Mouse (Mus musculus) liver, postnatal 0 days (tissue): ENCODE measurements around the gene Pde4d. TPM values are rescaled to one million over a fixed set of nuclear protein-coding genes. Genes with fewer than 3 reads are reported as not detected.

ENCODE experiments used
- ATAC-seq: fragments of 200-750 bp; cut with Nextera tagmentation; 2 replicates; pipeline ENCODE4 v1.8.0; 2017; ENCODE audit warnings: mild to moderate bottlenecking, moderate library complexity
- DNase-seq: peaks from one replicate; pipeline ENCODE4 v3.0.0-alpha.2; 2016
- H3K27ac ChIP-seq: fragments of 300-500 bp; sonication (generic); 2 replicates; pipeline ENCODE4 v1.5.1; 2014; ENCODE audit warnings: antibody characterized with exemption, moderate library complexity, mild to moderate bottlenecking, low read depth
- H3K27me3 ChIP-seq: fragments of 300-500 bp; sonication (generic); 2 replicates; pipeline ENCODE4 v1.6.1; 2014; ENCODE audit warnings: low read length, control low read depth, mixed read lengths; ENCODE audit not compliant: insufficient read depth
- H3K36me3 ChIP-seq: fragments of 300-500 bp; sonication (generic); replicated peaks from 2 replicates; pipeline ENCODE4 v1.6.1; 2014; ENCODE audit warnings: mild to moderate bottlenecking, control low read depth, low read length, moderate library complexity, mixed read lengths; ENCODE audit not compliant: insufficient read depth
- H3K4me1 ChIP-seq: fragments of 300-500 bp; sonication (generic); 2 replicates; pipeline ENCODE4 v1.6.1; 2014; ENCODE audit warnings: antibody characterized with exemption, mild to moderate bottlenecking, control low read depth; ENCODE audit not compliant: insufficient read depth
- H3K4me2 ChIP-seq: fragments of 300-500 bp; sonication (generic); 2 replicates; pipeline ENCODE4 v1.6.1; 2014; ENCODE audit warnings: low read depth, mild to moderate bottlenecking, low read length, moderate library complexity, mixed read lengths
- H3K4me3 ChIP-seq: fragments of 300-500 bp; sonication (generic); 2 replicates; pipeline ENCODE4 v1.5.1; 2014; ENCODE audit warnings: low read depth, low read length
- H3K9ac ChIP-seq: fragments of 300-500 bp; sonication (generic); replicated peaks from 2 replicates; pipeline ENCODE4 v1.6.1; 2014; ENCODE audit warnings: mild to moderate bottlenecking, moderate library complexity
- H3K9me3 ChIP-seq: fragments of 300-500 bp; sonication (generic); 2 replicates; pipeline ENCODE4 v1.6.1; 2016; ENCODE audit warnings: mild to moderate bottlenecking, control low read depth, low read length, mixed read lengths
- CTCF ChIP-seq: sonication (generic); IDR thresholded peaks from 2 replicates; pipeline ENCODE4 v1.5.1; 2016; ENCODE audit warnings: antibody characterized with exemption, low read depth
- EP300 ChIP-seq: IDR thresholded peaks from 2 replicates; pipeline ENCODE4 v1.6.1; 2016; ENCODE audit warnings: antibody characterized with exemption, low read depth, mild to moderate bottlenecking
- WGBS: fragments of 180-500 bp; shearing (Covaris S2); extraction: QIAGEN DNeasy Blood & Tissue Kit; methylation state at CpG from one replicate; pipeline ENCODE4 v1.1.7; 2014; ENCODE audit not compliant: insufficient replicate concordance; 5-methylcytosine and 5-hydroxymethylcytosine counted together
- polyA plus RNA-seq: library from polyadenylated mRNA; unstranded; fragments of >200 nt; fragmentation: Nextera tagmentation; extraction: Ambion mirVana; gene quantifications from 2 replicates; pipeline ENCODE4 v1.2.1, GENCODE M21; 2015

The Pde4d gene
- polyA plus RNA-seq, 1 experiment from 2014 or later = 6.1 TPM

DNA sequence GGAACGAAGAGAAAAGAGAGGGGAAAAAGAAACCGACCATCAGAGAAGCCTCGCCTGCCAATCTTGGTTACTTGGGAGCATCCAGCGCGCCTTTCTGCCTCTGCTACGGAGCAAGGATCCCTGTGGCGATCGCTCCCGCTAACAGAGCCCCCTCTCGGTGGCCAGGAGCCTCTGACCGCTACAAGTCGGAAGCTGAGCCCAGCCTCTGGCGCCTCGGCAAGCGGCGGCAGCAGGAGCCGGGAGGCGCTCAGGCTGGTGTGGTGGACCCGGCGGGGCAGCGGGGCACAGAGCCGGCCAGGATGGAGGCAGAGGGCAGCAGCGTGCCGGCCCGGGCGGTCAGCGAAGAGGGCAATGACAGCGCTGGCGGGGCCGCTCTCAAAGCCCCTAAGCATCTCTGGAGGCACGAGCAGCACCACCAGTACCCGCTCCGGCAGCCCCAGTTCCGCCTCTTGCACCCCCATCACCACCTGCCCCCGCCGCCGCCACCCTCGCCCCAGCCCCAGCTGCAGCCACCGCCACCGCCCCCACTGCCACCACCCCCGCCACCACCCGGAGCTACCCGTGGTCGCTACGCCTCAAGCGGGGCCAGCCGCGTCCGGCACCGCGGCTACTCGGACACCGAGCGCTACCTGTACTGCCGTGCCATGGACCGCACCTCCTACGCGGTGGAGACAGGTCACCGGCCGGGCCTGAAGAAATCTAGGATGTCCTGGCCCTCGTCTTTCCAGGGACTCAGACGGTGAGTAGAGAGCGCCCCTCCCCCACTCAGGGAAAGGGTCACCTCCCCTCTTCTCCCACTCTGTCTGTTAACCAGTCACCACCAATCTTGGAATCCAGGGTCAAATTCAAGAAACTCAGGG, 666.8 kb downstream of the Pde4d start:
- H3K36me3 ChIP-seq = no peaks in the 10 kb centered on the region
- 0 out of 2 replicates have a peak overlapping the region, but pooled peaks have one; percentile 5 for H3K4me3 ChIP-seq
- no peak overlapping the region for H3K9ac ChIP-seq
- H3K4me1 ChIP-seq = peaks cover 3% of the 10 kb centered on the region; the same call in 1 of the 2 replicates
- no peaks in the 10 kb centered on the region for H3K9me3 ChIP-seq
- no peak overlapping the region for H3K27ac ChIP-seq
- no peak for ATAC-seq
- peak; percentile 18 for DNase-seq
- WGBS = 4% methylated on average over 48 of the region's 63 CpGs
- H3K27me3 ChIP-seq = peaks cover 30% of the 10 kb centered on the region
- H3K4me2 ChIP-seq = peak overlapping the region; percentile 44
- TF ChIP-seq EP300 (no peak), CTCF (peak; percentile 19; the same call in 1 of the 2 replicates)

DNA sequence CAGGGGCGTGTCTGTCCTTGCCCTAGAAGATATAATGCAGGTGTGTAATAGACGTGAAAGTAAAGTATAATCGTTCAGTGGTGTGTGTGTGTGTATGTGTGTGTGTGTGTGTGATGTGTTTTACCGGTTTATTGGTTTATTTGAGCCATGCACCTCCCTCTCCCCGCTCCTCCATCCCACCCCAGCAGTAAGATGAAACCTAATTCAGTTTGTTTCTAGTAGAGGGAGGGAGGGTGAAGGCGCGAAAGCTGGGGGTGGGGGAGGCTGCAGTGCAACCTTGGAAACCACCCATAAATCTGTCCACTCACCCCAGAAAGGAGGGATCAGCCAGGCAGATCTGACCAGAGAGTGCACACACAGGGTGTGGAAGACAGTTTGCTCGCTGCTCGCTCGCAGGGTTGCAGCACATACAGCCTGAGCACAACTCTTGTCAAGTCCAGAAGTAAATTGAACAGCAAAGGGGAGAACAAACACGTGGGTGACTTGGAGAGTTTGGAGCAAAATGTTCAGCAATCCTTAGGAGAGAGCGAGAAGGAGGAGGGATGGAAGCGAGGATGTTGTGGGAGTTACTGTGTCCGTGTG, 667.6 kb downstream of the Pde4d start:
- ATAC-seq (no peak), DNase-seq (no peak)
- Histone ChIP-seq H3K36me3 (no peaks in the 10 kb centered on the region), H3K9me3 (no peaks in the 10 kb centered on the region), H3K4me3 (no peak overlapping the region), H3K27me3 (peaks cover 30% of the 10 kb centered on the region), H3K4me2 (no peak overlapping the region), H3K9ac (no peak overlapping the region), H3K4me1 (peaks cover 3% of the 10 kb centered on the region; the same call in 1 of the 2 replicates), H3K27ac (no peak overlapping the region)
- no peak for TF ChIP-seq CTCF
- no peak for TF ChIP-seq EP300
- 21% methylated on average over 14 of the region's 14 CpGs for whole genome bisulfite sequencing

DNA sequence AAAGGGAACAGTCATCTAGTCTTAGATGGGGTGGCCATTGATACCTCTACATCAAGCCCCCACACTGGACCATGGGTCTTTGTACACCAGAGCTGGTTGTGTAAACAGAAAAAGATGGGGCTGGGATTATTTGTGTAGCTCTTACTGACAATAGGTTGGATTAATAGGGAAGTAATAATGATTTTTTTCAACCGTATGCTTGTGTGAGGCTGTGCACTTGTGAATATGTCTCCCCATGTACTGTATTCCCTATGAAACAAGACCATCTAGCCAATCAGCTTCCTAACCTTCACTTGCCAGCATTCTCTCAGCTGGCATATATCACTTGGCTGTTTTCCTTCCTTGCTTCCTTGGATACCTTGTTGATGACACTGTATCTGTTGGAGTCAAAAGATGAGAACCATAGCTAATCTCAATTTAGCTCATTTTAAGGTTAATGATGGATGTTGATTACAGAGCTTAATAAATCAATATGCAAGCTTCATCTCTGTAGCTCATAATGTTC, 668.6 kb downstream of the Pde4d start:
- DNase-seq (no peak), ATAC-seq (no peak)
- Histone ChIP-seq H3K4me3 (no peak overlapping the region), H3K4me1 (peaks cover 3% of the 10 kb centered on the region; the same call in 1 of the 2 replicates), H3K36me3 (no peaks in the 10 kb centered on the region), H3K27ac (no peak overlapping the region), H3K9ac (no peak overlapping the region), H3K9me3 (no peaks in the 10 kb centered on the region), H3K4me2 (no peak overlapping the region), H3K27me3 (peaks cover 30% of the 10 kb centered on the region)
- WGBS = 64% methylated on average over 1 of the region's 1 CpGs
- TF ChIP-seq CTCF (no peak), EP300 (no peak)

DNA sequence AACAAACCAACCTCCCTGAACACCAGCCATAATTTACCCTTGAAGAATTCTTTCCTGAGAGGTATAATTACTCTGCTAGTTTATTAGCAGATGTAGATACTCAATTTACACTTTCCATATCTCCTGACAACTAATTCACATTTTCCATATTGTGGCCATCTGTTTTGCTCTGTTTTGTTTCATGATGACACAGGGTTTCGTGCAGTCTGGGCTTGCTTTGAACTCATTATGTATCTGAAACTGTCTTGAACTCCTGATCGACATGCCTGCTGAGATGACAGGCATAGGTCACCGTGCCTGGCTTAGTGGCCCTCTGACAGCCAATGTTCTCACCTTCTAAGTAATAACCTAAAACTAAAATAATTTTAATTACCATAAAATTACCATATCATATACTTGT, 672.1 kb downstream of the Pde4d start:
- no peak for DNase-seq
- H3K4me3 ChIP-seq = no peak overlapping the region
- H3K27ac ChIP-seq = no peak overlapping the region
- TF ChIP-seq EP300 (no peak), CTCF (no peak)
- peaks cover 10% of the 10 kb centered on the region for H3K27me3 ChIP-seq
- no peak overlapping the region for H3K9ac ChIP-seq
- H3K4me1 ChIP-seq = no peaks in the 10 kb centered on the region
- 75% methylated on average over 3 of the region's 3 CpGs for WGBS
- H3K36me3 ChIP-seq = no peaks in the 10 kb centered on the region
- H3K4me2 ChIP-seq = no peak overlapping the region
- no peaks in the 10 kb centered on the region for H3K9me3 ChIP-seq
- ATAC-seq = no peak

DNA sequence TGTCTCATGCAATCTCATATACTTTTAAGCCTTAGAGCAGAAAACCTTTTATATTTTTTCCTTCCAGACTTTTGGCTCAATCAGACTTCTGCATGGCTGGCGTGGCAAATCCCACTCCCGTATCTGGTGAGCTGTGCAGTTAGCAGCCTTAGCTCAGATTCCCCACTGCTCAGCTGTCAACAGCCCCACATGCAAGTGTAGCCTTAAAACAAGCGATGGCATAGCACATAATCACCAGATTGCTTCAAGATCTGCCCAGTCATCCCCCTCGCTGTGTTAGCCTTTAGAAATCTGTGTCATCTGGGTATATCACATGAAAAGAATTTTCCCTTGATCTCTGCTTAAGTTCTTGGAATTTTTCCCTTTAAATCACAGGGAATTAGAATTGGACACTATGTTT, 686.7 kb downstream of the Pde4d start:
- Histone ChIP-seq H3K9me3 (no peaks in the 10 kb centered on the region), H3K27me3 (no peaks in the 10 kb centered on the region), H3K9ac (no peak overlapping the region), H3K4me1 (no peaks in the 10 kb centered on the region), H3K27ac (no peak overlapping the region), H3K4me3 (no peak overlapping the region), H3K4me2 (no peak overlapping the region), H3K36me3 (no peaks in the 10 kb centered on the region)
- no peak for DNase-seq
- WGBS = 52% methylated on average over 4 of the region's 4 CpGs
- no peak for TF ChIP-seq CTCF
- no peak for TF ChIP-seq EP300
- no peak for ATAC-seq

DNA sequence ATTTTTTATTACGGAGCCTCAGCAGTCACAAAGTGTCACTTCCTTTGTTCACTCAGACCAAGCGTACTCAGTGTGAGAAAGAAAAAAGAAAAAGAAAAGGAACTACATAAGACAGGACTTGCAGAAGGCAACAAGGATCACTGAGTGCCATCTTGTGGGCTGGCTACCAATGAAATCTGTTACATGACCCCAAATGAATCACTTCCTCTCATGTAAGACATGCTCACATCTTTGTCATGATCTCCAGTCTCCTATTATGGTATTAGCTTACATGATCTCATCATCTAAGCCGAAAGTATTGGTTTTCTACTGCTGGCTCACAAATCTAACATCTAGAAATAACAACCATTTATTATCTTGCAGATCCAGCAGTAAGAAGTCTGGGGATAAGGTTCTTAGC, 709.0 kb downstream of the Pde4d start:
- TF ChIP-seq CTCF (no peak), EP300 (no peak)
- no peak overlapping the region for H3K4me3 ChIP-seq

More for the DNA sequence above, 709.0 kb downstream of the Pde4d start:
- DNase-seq (no peak), ATAC-seq (no peak)
- WGBS = 54% methylated on average over 3 of the region's 3 CpGs
- Histone ChIP-seq H3K4me1 (no peaks in the 10 kb centered on the region), H3K4me2 (no peak overlapping the region), H3K9ac (no peak overlapping the region), H3K9me3 (no peaks in the 10 kb centered on the region), H3K36me3 (no peaks in the 10 kb centered on the region), H3K27ac (no peak overlapping the region), H3K27me3 (no peaks in the 10 kb centered on the region)
